Mouse (Mus musculus): ENCODE data around the gene Arhgap33. TPM values are rescaled to one million over a fixed set of nuclear protein-coding genes. Genes with fewer than 3 reads are reported as not detected.
A peak's percentile ranks its signal among the peaks of the same experiment; 100 is the strongest.

Gene Arhgap33
- polyA plus RNA-seq, 1 experiment from 2014 or later: 13.2 TPM

- Histone ChIP-seq H3K4me2 (replicated peaks; ENCODE audit: low read depth, low read length) (peak overlapping the region; percentile 10; the same call in 1 of the 2 replicates), H3K9ac (replicated peaks; ENCODE audit: low read depth, low read length) (peak overlapping the region; percentile 11; the same call in 1 of the 2 replicates), H3K27me3 (ENCODE audit: control insufficient read depth, insufficient read depth, low read length) (no peaks in the 10 kb centered on the region), H3K27ac (ENCODE audit: low read length) (0 out of 2 replicates have a peak overlapping the region, but pooled peaks have one; percentile 62), H3K9me3 (ENCODE audit: control insufficient read depth, low read depth, low read length) (no peaks in the 10 kb centered on the region), H3K4me3 (ENCODE audit: low read depth, low read length) (no peak overlapping the region), H3K4me1 (ENCODE audit: control insufficient read depth, insufficient read depth, low read length) (peaks cover 11% of the 10 kb centered on the region; the same call in 1 of the 2 replicates), H3K36me3 (ENCODE audit: control insufficient read depth, insufficient read depth, low read length) (peaks cover 39% of the 10 kb centered on the region; the same call in 1 of the 2 replicates)
- 19% methylated on average over 10 of the region's 10 CpGs for WGBS
- ATAC-seq (ENCODE audit: insufficient number of reproducible peaks, insufficient read depth, low FRiP score, low read depth): no peak
Measured at GRCm38 (mm10) chr7:30525954-30526353, 8.9 kb downstream of the Arhgap33 start.

- H3K27me3 ChIP-seq (ENCODE audit: control insufficient read depth, insufficient read depth, low read length): no peaks in the 10 kb centered on the region
- no peak overlapping the region for H3K27ac ChIP-seq (ENCODE audit: low read length)
- H3K9ac ChIP-seq (replicated peaks; ENCODE audit: low read depth, low read length): no peak overlapping the region
- no peak for ATAC-seq (ENCODE audit: insufficient number of reproducible peaks, insufficient read depth, low FRiP score, low read depth)
- 90% methylated on average over 6 of the region's 6 CpGs for WGBS
- no peak overlapping the region for H3K4me2 ChIP-seq (replicated peaks; ENCODE audit: low read depth, low read length)
- H3K9me3 ChIP-seq (ENCODE audit: control insufficient read depth, low read depth, low read length): no peaks in the 10 kb centered on the region
- H3K4me1 ChIP-seq (ENCODE audit: control insufficient read depth, insufficient read depth, low read length): peaks cover 11% of the 10 kb centered on the region; the same call in 1 of the 2 replicates
- H3K4me3 ChIP-seq (ENCODE audit: low read depth, low read length): no peak overlapping the region
- H3K36me3 ChIP-seq (ENCODE audit: control insufficient read depth, insufficient read depth, low read length): peaks cover 28% of the 10 kb centered on the region; the same call in 1 of the 2 replicates
Measured at GRCm38 (mm10) chr7:30524487-30524886, 10.4 kb downstream of the Arhgap33 start.

- 87% methylated on average over 10 of the region's 10 CpGs for WGBS
- Histone ChIP-seq H3K27me3 (ENCODE audit: control insufficient read depth, insufficient read depth, low read length) (no peaks in the 10 kb centered on the region), H3K9ac (replicated peaks; ENCODE audit: low read depth, low read length) (no peak overlapping the region), H3K36me3 (ENCODE audit: control insufficient read depth, insufficient read depth, low read length) (peaks cover 13% of the 10 kb centered on the region; the same call in 1 of the 2 replicates), H3K4me2 (replicated peaks; ENCODE audit: low read depth, low read length) (no peak overlapping the region), H3K9me3 (ENCODE audit: control insufficient read depth, low read depth, low read length) (no peaks in the 10 kb centered on the region), H3K4me1 (ENCODE audit: control insufficient read depth, insufficient read depth, low read length) (peaks cover 11% of the 10 kb centered on the region; the same call in 1 of the 2 replicates), H3K4me3 (ENCODE audit: low read depth, low read length) (no peak overlapping the region), H3K27ac (ENCODE audit: low read length) (no peak overlapping the region)
- ATAC-seq (ENCODE audit: insufficient number of reproducible peaks, insufficient read depth, low FRiP score, low read depth): no peak
Measured at GRCm38 (mm10) chr7:30522871-30523270, 12.0 kb downstream of the Arhgap33 start.

- Histone ChIP-seq H3K9ac (replicated peaks; ENCODE audit: low read depth, low read length) (no peak overlapping the region; the same call in 1 of the 2 replicates), H3K27me3 (ENCODE audit: control insufficient read depth, insufficient read depth, low read length) (no peaks in the 10 kb centered on the region), H3K4me2 (replicated peaks; ENCODE audit: low read depth, low read length) (no peak overlapping the region), H3K4me3 (ENCODE audit: low read depth, low read length) (no peak overlapping the region), H3K36me3 (ENCODE audit: control insufficient read depth, insufficient read depth, low read length) (peaks cover 9% of the 10 kb centered on the region; the same call in 1 of the 2 replicates), H3K27ac (ENCODE audit: low read length) (no peak overlapping the region), H3K4me1 (ENCODE audit: control insufficient read depth, insufficient read depth, low read length) (peaks cover 2% of the 10 kb centered on the region; the same call in 1 of the 2 replicates), H3K9me3 (ENCODE audit: control insufficient read depth, low read depth, low read length) (no peaks in the 10 kb centered on the region)
- 81% methylated on average over 5 of the region's 5 CpGs for WGBS
- no peak for ATAC-seq (ENCODE audit: insufficient number of reproducible peaks, insufficient read depth, low FRiP score, low read depth)
Measured at GRCm38 (mm10) chr7:30520856-30521255, 14.0 kb downstream of the Arhgap33 start.

GRCm38 (mm10) chr7:30520396-30520795, 14.5 kb downstream of the Arhgap33 start:
- H3K4me3 ChIP-seq (ENCODE audit: low read depth, low read length): no peak overlapping the region
- H3K27me3 ChIP-seq (ENCODE audit: control insufficient read depth, insufficient read depth, low read length): no peaks in the 10 kb centered on the region
- no peak overlapping the region for H3K4me2 ChIP-seq (replicated peaks; ENCODE audit: low read depth, low read length)
- ATAC-seq (ENCODE audit: insufficient number of reproducible peaks, insufficient read depth, low FRiP score, low read depth): no peak
- no peak overlapping the region; the same call in 1 of the 2 replicates for H3K9ac ChIP-seq (replicated peaks; ENCODE audit: low read depth, low read length)
- no peak overlapping the region for H3K27ac ChIP-seq (ENCODE audit: low read length)
- peaks cover 9% of the 10 kb centered on the region; the same call in 1 of the 2 replicates for H3K36me3 ChIP-seq (ENCODE audit: control insufficient read depth, insufficient read depth, low read length)
- no peaks in the 10 kb centered on the region for H3K4me1 ChIP-seq (ENCODE audit: control insufficient read depth, insufficient read depth, low read length)
- 79% methylated on average over 4 of the region's 4 CpGs for WGBS
- no peaks in the 10 kb centered on the region for H3K9me3 ChIP-seq (ENCODE audit: control insufficient read depth, low read depth, low read length)

- Histone ChIP-seq H3K9me3 (ENCODE audit: control insufficient read depth, low read depth, low read length) (no peaks in the 10 kb centered on the region), H3K27ac (ENCODE audit: low read length) (no peak overlapping the region), H3K4me2 (replicated peaks; ENCODE audit: low read depth, low read length) (no peak overlapping the region), H3K4me1 (ENCODE audit: control insufficient read depth, insufficient read depth, low read length) (no peaks in the 10 kb centered on the region), H3K4me3 (ENCODE audit: low read depth, low read length) (no peak overlapping the region), H3K27me3 (ENCODE audit: control insufficient read depth, insufficient read depth, low read length) (no peaks in the 10 kb centered on the region), H3K36me3 (ENCODE audit: control insufficient read depth, insufficient read depth, low read length) (peaks cover 3% of the 10 kb centered on the region; the same call in 1 of the 2 replicates), H3K9ac (replicated peaks; ENCODE audit: low read depth, low read length) (no peak overlapping the region)
- ATAC-seq (ENCODE audit: insufficient number of reproducible peaks, insufficient read depth, low FRiP score, low read depth): no peak
- 36% methylated on average over 8 of the region's 8 CpGs for WGBS
Measured at GRCm38 (mm10) chr7:30518325-30518724, 16.5 kb downstream of the Arhgap33 start.

GRCm38 (mm10) chr7:30515003-30515760, 19.7 kb downstream of the Arhgap33 start:
- no peaks in the 10 kb centered on the region for H3K36me3 ChIP-seq (ENCODE audit: control insufficient read depth, insufficient read depth, low read length)

GRCm38 (mm10) chr7:30508061-30508460, 26.8 kb downstream of the Arhgap33 start:
- no peak overlapping the region for H3K4me3 ChIP-seq (ENCODE audit: low read depth, low read length)
- ATAC-seq (ENCODE audit: insufficient number of reproducible peaks, insufficient read depth, low FRiP score, low read depth): no peak
- H3K27ac ChIP-seq (ENCODE audit: low read length): no peak overlapping the region
- no peak overlapping the region for H3K9ac ChIP-seq (replicated peaks; ENCODE audit: low read depth, low read length)
- no peaks in the 10 kb centered on the region for H3K9me3 ChIP-seq (ENCODE audit: control insufficient read depth, low read depth, low read length)
- WGBS: 75% methylated on average over 4 of the region's 4 CpGs
- no peak overlapping the region for H3K4me2 ChIP-seq (replicated peaks; ENCODE audit: low read depth, low read length)
- no peaks in the 10 kb centered on the region for H3K27me3 ChIP-seq (ENCODE audit: control insufficient read depth, insufficient read depth, low read length)
- no peaks in the 10 kb centered on the region for H3K4me1 ChIP-seq (ENCODE audit: control insufficient read depth, insufficient read depth, low read length)
- H3K36me3 ChIP-seq (ENCODE audit: control insufficient read depth, insufficient read depth, low read length): no peaks in the 10 kb centered on the region

More at GRCm38 (mm10) chr7:30515003-30515760, 19.7 kb downstream of the Arhgap33 start:
- H3K9ac ChIP-seq (replicated peaks; ENCODE audit: low read depth, low read length): no peak overlapping the region
- no peak overlapping the region for H3K4me3 ChIP-seq (ENCODE audit: low read depth, low read length)
- H3K4me1 ChIP-seq (ENCODE audit: control insufficient read depth, insufficient read depth, low read length): no peaks in the 10 kb centered on the region
- no peak overlapping the region for H3K27ac ChIP-seq (ENCODE audit: low read length)
- no peaks in the 10 kb centered on the region for H3K27me3 ChIP-seq (ENCODE audit: control insufficient read depth, insufficient read depth, low read length)
- H3K9me3 ChIP-seq (ENCODE audit: control insufficient read depth, low read depth, low read length): no peaks in the 10 kb centered on the region
- WGBS: 55% methylated on average over 24 of the region's 24 CpGs
- ATAC-seq (ENCODE audit: insufficient number of reproducible peaks, insufficient read depth, low FRiP score, low read depth): no peak
- H3K4me2 ChIP-seq (replicated peaks; ENCODE audit: low read depth, low read length): no peak overlapping the region

All from stomach, embryonic 14.5 days (tissue).